Mouse (Mus musculus) urinary bladder, postnatal 10 days (tissue): ENCODE measurements around the gene Pcdh9.

Experiments
- DNase-seq: peaks from one replicate; pipeline ENCODE4 v3.0.0; 2022; ENCODE audit warnings: low spot score

Pcdh9 gene

GRCm38 (mm10) chr14:93143414-93143813 is 747.1 kb downstream of the Pcdh9 start:
- no peak for DNase-seq

- DNase-seq = no peak
Measured at GRCm38 (mm10) chr14:93142076-93142475, 748.4 kb downstream of the Pcdh9 start.

- DNase-seq = no peak
Measured at GRCm38 (mm10) chr14:93126993-93127392, 763.5 kb downstream of the Pcdh9 start.

GRCm38 (mm10) chr14:93102755-93103154 is 787.7 kb downstream of the Pcdh9 start:
- DNase-seq = no peak

GRCm38 (mm10) chr14:93095081-93095480 is 795.4 kb downstream of the Pcdh9 start:
- DNase-seq = no peak

GRCm38 (mm10) chr14:93092806-93093205 is 797.7 kb downstream of the Pcdh9 start:
- no peak for DNase-seq

GRCm38 (mm10) chr14:93085646-93086045 is 804.8 kb downstream of the Pcdh9 start:
- DNase-seq = no peak

- DNase-seq = no peak
Measured at GRCm38 (mm10) chr14:93083140-93083539, 807.3 kb downstream of the Pcdh9 start.

- no peak for DNase-seq
Measured at GRCm38 (mm10) chr14:93080910-93081309, 809.6 kb downstream of the Pcdh9 start.

- DNase-seq = no peak
Measured at GRCm38 (mm10) chr14:93075761-93076160, 814.7 kb downstream of the Pcdh9 start.

- DNase-seq = no peak
Measured at GRCm38 (mm10) chr14:93072346-93072745, 818.1 kb downstream of the Pcdh9 start.

GRCm38 (mm10) chr14:93070140-93070539 is 820.3 kb downstream of the Pcdh9 start:
- DNase-seq = no peak

- DNase-seq = no peak
Measured at GRCm38 (mm10) chr14:93067411-93068336, 822.8 kb downstream of the Pcdh9 start.

GRCm38 (mm10) chr14:93066732-93067410 is 823.6 kb downstream of the Pcdh9 start:
- DNase-seq = no peak

- DNase-seq = no peak
Measured at GRCm38 (mm10) chr14:93061824-93062620, 828.5 kb downstream of the Pcdh9 start.

GRCm38 (mm10) chr14:93058799-93059198 is 831.7 kb downstream of the Pcdh9 start:
- DNase-seq = no peak

GRCm38 (mm10) chr14:93055997-93056396 is 834.5 kb downstream of the Pcdh9 start:
- no peak for DNase-seq

- DNase-seq = no peak
Measured at GRCm38 (mm10) chr14:93040591-93040990, 849.9 kb downstream of the Pcdh9 start.

GRCm38 (mm10) chr14:93039326-93040221 is 850.9 kb downstream of the Pcdh9 start:
- no peak for DNase-seq

GRCm38 (mm10) chr14:93009147-93010064 is 881.1 kb downstream of the Pcdh9 start:
- DNase-seq = no peak
